Mouse (Mus musculus) myocyte (in vitro differentiated cells): ENCODE measurements at regions not wholly inside any gene's neighbourhood (a gene's known extent, or its start where the extent isn't known, plus 50 kb on each side); places are given as distances from the start of the nearest gene placed in this dataset.

ENCODE experiments used
- E2F4 ChIP-seq: IDR thresholded peaks from one replicate; pipeline ENCODE4 v1.6.1; 2011; ENCODE audit warnings: mild to moderate bottlenecking, control low read depth, moderate library complexity; ENCODE audit not compliant: insufficient read depth
- MAX ChIP-seq: IDR thresholded peaks from one replicate; pipeline ENCODE4 v1.6.1; 2011; ENCODE audit warnings: low read depth, mild to moderate bottlenecking, control low read depth
- MYOD1 ChIP-seq, 3 experiments: IDR thresholded peaks; one replicate each; pipeline ENCODE4 v1.6.1; 2011; ENCODE audit warnings: control low read depth in 2 of 3, low read depth in 2 of 3, mild to moderate bottlenecking in 2 of 3, moderate library complexity in 1 of 3; ENCODE audit not compliant: insufficient read length in 2 of 3, control insufficient read depth in 1 of 3
- POLR2A ChIP-seq: IDR thresholded peaks from one replicate; pipeline ENCODE4 v1.6.1; 2011; ENCODE audit warnings: low read depth, mild to moderate bottlenecking, control low read depth, moderate library complexity; ENCODE audit not compliant: insufficient read length
- POLR2AphosphoS2 ChIP-seq: IDR thresholded peaks from one replicate; pipeline ENCODE4 v1.6.1; 2011; ENCODE audit warnings: low read depth, control low read depth; ENCODE audit not compliant: insufficient read length
- REST ChIP-seq: IDR thresholded peaks from one replicate; pipeline ENCODE4 v1.6.1; 2011; ENCODE audit warnings: mild to moderate bottlenecking, control low read depth, moderate library complexity; ENCODE audit not compliant: insufficient read depth, insufficient read length
- SRF ChIP-seq: IDR thresholded peaks from one replicate; pipeline ENCODE4 v1.6.1; 2011; ENCODE audit warnings: low read depth; ENCODE audit not compliant: control insufficient read depth, insufficient read length

- TF ChIP-seq SRF (no peak), POLR2A (no peak), POLR2AphosphoS2 (no peak), MYOD1 (IDR thresholded peaks at IDR 0.05; ENCODE audit: control insufficient read depth in 1 of 3, insufficient read length in 2 of 3, low read depth in 2 of 3) (no peak), REST (no peak), E2F4 (no peak), MAX (no peak)
Observed at GRCm38 (mm10) chr12:27171595-27171994, 170.8 kb downstream of the Sox11 start.
